Mouse (Mus musculus): ENCODE results near the gene Actg1.

- TF ChIP-seq POU5F1 (IDR thresholded peaks at IDR 0.05; ENCODE audit: borderline replicate concordance, low read length) (no peak), CTCF (conservative IDR thresholded peaks at IDR 0.05; ENCODE audit: low read length) (no peak)
Observed at GRCm38 (mm10) chr11:120315416-120315761, 33.0 kb downstream of the Actg1 start.
